Mouse (Mus musculus): ENCODE data around the gene Rdh16f2.
"Not testable (repeated sequence)": the region's sequence is repeated elsewhere in the genome, so short reads cannot be mapped to it uniquely, and the experiment has no call there.

Gene Rdh16f2

GRCm38 (mm10) chr10:127866232-127866631 lies at the start of gene Rdh16f2:
TSS of gene Rdh16f2 (plus strand) at chr10:127866474.
- no peak for DNase-seq (ENCODE audit: low read depth, low spot score)

GRCm38 (mm10) chr10:127817268-127817910 lies 48.9 kb upstream of the Rdh16f2 start:
- not testable (repeated sequence) for DNase-seq (ENCODE audit: low read depth, low spot score)

DNA sequence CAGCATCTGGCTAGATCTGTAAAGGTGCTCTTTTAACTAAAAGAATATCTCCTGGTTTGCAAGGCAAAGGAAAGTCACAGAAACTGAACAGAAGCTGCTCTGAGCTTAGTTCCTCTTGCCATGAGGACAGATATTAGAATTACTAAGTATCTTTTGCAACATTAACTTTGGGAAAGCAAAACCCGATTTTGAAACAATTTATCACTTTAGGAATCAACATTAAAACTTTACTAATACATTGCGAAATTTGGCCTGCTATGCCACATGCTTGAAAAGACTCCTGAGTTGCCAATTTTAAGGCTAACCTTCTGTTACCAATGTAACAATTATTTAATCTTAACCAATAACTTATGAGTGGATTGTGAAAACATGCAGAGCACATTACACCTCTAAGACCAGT lies 44.5 kb upstream of the Rdh16f2 start:
- not testable (repeated sequence) for DNase-seq (ENCODE audit: low read depth, low spot score)

DNA sequence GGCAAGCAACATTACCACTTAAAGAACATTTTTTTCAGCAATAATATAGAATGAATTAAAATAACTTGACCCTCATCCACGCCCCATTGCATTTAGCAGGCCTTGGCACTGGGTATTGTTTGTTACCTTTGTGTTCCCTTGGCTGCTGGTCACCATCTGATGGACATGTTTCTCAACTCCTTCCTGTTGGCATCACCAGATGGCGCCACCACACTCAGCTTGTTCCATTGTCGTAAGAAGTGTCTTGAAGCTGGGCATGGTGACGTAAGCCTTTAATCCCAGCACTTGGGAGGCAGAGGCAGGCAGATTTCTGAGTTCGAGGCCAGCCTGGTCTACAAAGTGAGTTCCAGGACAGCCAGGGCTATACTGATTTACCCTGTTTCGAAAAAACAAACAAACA lies 40.9 kb upstream of the Rdh16f2 start:
- peak; percentile 60 for DNase-seq (ENCODE audit: low read depth, low spot score)

GRCm38 (mm10) chr10:127829121-127829520 lies 37.2 kb upstream of the Rdh16f2 start:
- DNase-seq (ENCODE audit: low read depth, low spot score) = no peak

DNA sequence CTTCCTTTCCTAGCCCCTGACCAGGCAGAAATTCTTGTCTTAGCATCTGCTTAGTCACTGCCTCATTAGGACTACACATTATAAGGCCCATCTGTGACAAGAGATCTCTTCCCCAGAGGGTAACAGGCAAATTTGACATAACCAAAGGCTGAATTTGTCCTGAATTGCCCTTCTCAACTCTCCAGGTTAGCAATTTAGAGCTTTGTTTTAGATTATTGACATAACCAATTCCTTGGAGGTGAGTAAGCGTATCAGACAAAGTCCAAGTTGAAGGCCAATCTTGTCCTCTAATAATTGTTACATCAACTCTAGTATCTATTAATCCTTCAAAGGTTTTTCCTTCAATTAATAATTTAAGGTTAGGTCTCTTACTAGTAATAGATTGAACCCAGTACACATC lies 32.1 kb upstream of the Rdh16f2 start:
- DNase-seq (ENCODE audit: low read depth, low spot score) = not testable (repeated sequence)

GRCm38 (mm10) chr10:127835292-127835691 lies 31.0 kb upstream of the Rdh16f2 start:
- DNase-seq (ENCODE audit: low read depth, low spot score) = no peak

GRCm38 (mm10) chr10:127837793-127838192 lies 28.5 kb upstream of the Rdh16f2 start:
- not testable (repeated sequence) for DNase-seq (ENCODE audit: low read depth, low spot score)

DNA sequence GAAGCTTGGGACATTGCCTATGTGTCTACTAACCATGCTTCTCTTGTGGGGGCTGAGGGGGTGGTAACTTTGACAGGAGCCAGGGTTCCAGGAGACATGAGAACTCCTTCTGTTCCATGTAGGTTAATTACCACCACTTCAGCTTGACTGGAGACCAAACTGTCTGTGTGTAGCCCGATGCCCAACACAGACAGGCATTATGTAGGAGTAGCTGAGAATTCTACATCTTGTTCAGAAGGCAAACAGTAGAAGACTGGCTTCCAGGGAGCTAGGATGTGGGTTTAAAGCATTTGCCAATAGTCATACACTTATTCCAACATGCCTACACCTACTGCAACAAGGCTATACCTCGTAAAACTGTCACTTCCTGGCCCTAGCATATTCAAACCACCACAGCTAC lies 27.7 kb upstream of the Rdh16f2 start:
- no peak for DNase-seq (ENCODE audit: low read depth, low spot score)

DNA sequence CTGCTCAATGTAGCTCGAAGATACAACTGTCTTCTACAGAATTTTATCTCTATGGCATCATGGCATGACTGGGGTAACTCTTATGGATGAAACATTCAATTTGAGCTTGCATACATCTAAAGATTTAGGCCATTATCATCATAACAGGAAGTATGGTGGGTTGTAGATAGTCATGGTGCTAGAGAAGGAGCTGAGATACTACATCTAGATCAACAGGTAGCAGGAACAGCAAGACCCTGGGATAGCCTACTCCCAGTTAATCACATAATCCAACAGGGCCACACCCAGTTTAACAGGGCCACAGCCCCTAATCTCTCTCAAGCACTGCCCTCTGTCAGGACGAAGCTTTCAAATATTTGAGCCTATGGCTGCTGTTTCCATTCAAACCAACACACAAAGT lies 25.5 kb upstream of the Rdh16f2 start:
- no peak for DNase-seq (ENCODE audit: low read depth, low spot score)

DNA sequence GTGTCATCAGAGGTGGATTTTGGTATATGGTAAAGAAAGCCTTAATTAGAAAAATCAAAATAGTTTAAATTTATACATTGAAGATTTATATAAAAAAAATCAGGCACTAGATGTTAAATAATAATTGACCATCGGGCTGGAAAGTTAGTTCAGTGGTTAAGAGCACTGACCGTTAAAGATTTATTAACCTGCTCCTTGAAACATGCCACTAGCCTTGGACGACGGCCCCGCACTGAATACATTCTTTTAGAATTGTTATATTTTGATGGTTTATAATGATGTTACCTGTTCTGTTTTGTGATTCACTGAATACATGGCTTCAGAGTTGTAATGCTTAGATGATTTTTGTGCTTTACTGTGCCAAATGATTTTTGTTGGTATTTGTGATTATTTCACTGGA lies 20.3 kb upstream of the Rdh16f2 start:
- not testable (repeated sequence) for DNase-seq (ENCODE audit: low read depth, low spot score)

DNA sequence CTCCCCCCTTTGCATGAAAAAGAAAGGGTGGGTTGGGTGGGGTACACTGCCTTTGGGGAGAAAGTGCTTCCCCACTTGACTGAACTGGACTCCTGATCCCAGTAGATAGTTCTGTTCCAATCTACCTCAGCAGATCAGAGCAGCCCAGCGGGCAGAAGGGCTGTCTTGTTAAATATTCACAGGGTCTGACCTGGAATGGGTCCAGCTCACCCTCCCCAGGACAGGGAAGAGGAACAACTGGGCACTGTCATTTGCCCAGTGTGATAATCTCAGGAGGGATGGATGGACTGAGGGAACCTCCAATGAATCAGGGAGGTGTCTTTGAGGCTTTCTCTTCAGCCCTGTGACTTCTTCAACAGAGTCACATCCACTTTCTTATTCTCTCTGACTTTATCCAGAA lies 18.2 kb upstream of the Rdh16f2 start:
- no peak for DNase-seq (ENCODE audit: low read depth, low spot score)

DNA sequence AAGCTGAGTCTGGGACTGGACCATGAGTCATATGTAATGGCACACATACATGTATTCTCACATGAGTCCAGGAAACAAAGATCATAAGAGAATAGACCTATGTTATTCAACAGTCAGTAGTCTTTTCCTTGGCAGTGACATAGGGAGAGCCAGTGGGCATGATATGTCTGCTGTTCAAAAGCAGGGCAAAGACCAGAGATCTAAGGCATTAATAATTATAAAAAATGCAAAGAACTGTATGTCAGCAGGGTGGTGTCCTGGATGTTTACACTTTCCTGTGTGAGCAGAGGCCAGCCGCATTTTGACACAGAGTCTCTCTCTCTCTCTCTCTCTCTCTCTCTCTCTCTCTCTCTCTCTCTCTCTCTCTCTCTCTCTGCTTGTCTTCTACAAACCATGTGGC lies 16.6 kb upstream of the Rdh16f2 start, which contains the start of gene Rdh19:
TSS of gene Rdh19 (plus strand) at position 301 of the 400 bp plus-strand sequence.
- DNase-seq (ENCODE audit: low read depth, low spot score) = no peak

- no peak for DNase-seq (ENCODE audit: low read depth, low spot score)
These were observed 9.9 kb upstream of the Rdh16f2 start for GRCm38 (mm10) chr10:127856376-127856775.

DNA sequence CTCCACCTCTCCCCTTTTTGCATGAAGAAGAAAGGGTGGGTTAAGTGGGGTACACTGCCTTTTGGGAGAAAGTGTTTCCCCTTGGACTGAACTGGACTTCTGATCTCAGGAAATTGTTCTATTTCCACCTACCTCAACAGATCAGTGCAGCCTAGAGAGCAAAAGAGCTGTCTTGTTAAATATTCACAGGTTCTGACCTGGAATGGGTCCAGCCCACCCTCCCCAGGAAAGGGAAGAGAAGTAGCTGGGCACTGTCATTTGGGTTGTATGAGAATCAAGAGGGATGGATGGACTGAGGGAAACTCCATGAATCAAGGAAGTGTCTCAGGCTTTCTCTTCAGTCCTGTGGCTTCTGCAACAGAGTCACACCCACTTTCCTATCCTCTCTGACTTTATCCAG lies 1.3 kb upstream of the Rdh16f2 start:
- DNase-seq (ENCODE audit: low read depth, low spot score) = no peak

DNA sequence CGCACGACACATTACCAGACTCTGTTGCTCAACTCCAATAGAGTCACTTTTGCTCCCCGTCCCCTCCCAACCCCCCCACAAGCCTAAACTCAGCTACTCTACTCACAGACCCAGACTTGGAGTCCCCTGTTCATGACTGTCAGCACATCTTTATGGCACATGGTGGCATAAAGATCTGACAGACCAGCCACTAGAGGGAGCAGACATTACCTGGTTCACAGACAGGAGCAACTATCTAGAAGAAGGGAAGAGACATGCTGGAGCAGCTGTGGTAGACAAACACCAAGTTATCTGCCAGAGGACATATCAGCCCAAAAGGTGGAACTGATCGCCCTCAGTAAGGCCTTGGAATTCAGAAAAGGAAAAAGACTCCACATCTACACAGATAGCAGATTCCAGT lies 6.2 kb downstream of the Rdh16f2 start:
- DNase-seq (ENCODE audit: low read depth, low spot score) = peak; percentile 36

DNA sequence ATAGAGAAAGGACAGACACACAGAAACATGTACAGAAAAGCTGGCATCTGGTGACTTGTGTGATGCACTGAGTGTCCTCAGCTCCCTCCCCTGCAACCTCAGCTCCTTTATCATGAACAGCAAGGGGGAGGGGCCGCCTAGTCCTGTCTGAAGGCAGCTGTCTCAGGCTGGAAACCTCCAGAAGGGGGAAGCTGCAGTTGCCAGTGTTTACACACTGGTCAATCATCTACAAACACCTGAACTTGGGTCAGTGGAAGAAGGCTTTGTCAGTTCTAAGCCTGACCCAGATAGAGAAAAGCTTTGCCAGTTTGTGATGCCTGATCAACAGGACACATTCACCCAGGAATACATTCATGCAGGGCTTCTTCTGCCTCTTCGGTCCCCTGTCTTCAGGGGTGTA lies 11.4 kb downstream of the Rdh16f2 start:
- peak; percentile 34 for DNase-seq (ENCODE audit: low read depth, low spot score)

DNA sequence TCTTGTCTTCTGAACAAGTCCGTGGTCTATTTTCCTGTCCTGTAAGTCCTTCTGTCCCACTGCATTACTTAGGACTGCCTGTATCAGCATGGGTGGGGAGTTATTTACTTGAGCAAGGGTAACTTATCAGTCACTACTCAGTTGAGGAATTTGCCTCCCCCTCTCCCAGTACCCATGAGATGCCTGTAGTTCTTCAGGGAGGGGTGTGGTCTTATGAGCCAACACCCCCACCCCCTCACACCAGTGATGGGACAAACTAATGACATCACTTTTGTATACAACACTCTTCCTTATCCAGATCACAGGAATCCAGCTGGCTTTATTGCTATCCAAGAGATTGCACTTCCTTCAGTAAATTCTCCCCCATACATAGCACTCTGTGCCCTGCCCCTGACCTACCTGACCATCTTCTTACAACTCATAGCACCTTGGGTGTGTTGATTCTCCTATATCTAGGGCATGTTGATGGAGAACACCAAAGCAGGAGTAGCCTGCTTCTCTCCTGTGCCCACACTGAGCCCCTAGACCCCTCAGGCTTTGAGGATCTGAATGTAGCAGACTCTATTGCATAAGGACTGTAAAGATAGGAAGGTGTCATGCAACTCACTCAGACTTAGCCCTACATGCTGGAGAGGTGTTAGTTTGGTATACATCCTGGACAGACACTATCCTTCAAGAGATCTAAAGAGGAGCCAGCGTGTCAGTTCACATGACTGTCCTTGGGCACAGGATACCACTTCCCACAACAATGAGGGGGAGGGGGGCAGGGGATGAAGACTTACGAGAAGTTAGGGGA lies 12.2 kb downstream of the Rdh16f2 start:
- DNase-seq (ENCODE audit: low read depth, low spot score) = no peak

GRCm38 (mm10) chr10:127879155-127879688 lies 12.9 kb downstream of the Rdh16f2 start:
- no peak for DNase-seq (ENCODE audit: low read depth, low spot score)

- no peak for DNase-seq (ENCODE audit: low read depth, low spot score)
These were observed 14.8 kb downstream of the Rdh16f2 start for GRCm38 (mm10) chr10:127881041-127881440.

- no peak for DNase-seq (ENCODE audit: low read depth, low spot score)
These were observed 20.3 kb downstream of the Rdh16f2 start for GRCm38 (mm10) chr10:127886551-127886950.

- DNase-seq (ENCODE audit: low read depth, low spot score) = no peak
These were observed 20.7 kb downstream of the Rdh16f2 start for GRCm38 (mm10) chr10:127886971-127887370.

DNA sequence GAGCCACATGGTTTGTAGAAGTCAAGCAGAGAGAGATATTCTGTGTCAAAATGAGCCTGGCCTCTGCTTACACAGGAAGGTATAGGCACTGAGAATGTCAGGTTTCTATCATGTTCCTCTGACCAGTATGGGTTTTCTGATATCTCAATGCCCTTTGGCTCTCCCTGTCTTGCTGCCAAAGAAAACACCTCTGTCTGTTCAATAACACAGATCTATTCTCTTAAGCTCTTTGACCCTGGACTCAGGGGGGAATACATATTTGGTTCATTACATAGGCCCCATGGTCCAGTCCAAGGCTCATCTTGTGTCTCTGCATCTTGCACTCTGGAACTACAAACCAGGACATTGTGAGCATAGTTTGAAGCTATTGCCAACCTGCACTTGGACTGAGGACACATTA lies 22.3 kb downstream of the Rdh16f2 start, which contains the start of gene Rdh7:
TSS of gene Rdh7 (minus strand) at position 213 of the 400 bp plus-strand sequence.
- no peak for DNase-seq (ENCODE audit: low read depth, low spot score)
